Mouse (Mus musculus) layer of hippocampus, adult 2 months (tissue): ENCODE measurements around the gene Casr. TPM values are rescaled to one million over a fixed set of nuclear protein-coding genes. Genes with fewer than 3 reads are reported as not detected.

Experiments
- DNase-seq, 2 experiments: peaks; one replicate each; pipeline ENCODE4 v3.0.0; 2022; ENCODE audit warnings: low spot score in 2 of 2
- H3K27ac ChIP-seq: fragments of 200-600 bp; 2 replicates; pipeline ENCODE4 v1.8.1; 2022
- H3K4me3 ChIP-seq: fragments of 200-600 bp; 2 replicates; pipeline ENCODE4 v1.8.1; 2022; ENCODE audit warnings: mild to moderate bottlenecking
- CTCF ChIP-seq: fragments of 200-600 bp; conservative IDR thresholded peaks from 2 replicates; pipeline ENCODE4 v1.8.1; 2022; ENCODE audit warnings: antibody characterized with exemption, mild to moderate bottlenecking, moderate library complexity
- total RNA-seq, 2 experiments: library from RNA; stranded (reverse); gene quantifications; 2 replicates each; pipeline ENCODE4 v1.2.3; 2021

Gene Casr
- total RNA-seq, 2 experiments from 2014 or later = 0.49 to 1.1 TPM

GRCm38 (mm10) chr16:36460426-36460825, 101.5 kb downstream of the Casr start:
- no peak overlapping the region for H3K27ac ChIP-seq
- no peak for TF ChIP-seq CTCF
- H3K4me3 ChIP-seq = no peak overlapping the region
- no peak for DNase-seq

- Histone ChIP-seq H3K4me3 (no peak within 1 kb of the TSS), H3K27ac (no peak within 1 kb of the TSS)
- TF ChIP-seq CTCF = no peak
- DNase-seq = no peak
Observed at GRCm38 (mm10) chr16:36455342-36455802, 106.6 kb downstream of the Casr start, which contains the start of gene Stfa3. TSS of gene Stfa3 (minus strand) at chr16:36455392.

Other genes starting within 250 kb of the Casr start
- not detected for gene BC117090, start 227.8 kb downstream of the Casr start, total RNA-seq
- gene BC100530, start 194.4 kb downstream of the Casr start, total RNA-seq = not detected
- gene Stfa2, start 153.7 kb downstream of the Casr start, total RNA-seq = not detected
- not detected for gene Stfa3, start 106.7 kb downstream of the Casr start, total RNA-seq
- 1 to 10 TPM; 1.0 to 2.1 TPM for gene Cd86, start 103.9 kb upstream of the Casr start, total RNA-seq
- under 1 TPM; 0.18 to 0.25 TPM for gene Ildr1, start 131.8 kb upstream of the Casr start, total RNA-seq
- gene Slc15a2, start 222.8 kb upstream of the Casr start, total RNA-seq = 10 to 100 TPM; 40.0 to 46.5 TPM